Mouse (Mus musculus) gastrocnemius, postnatal 4 days (tissue): ENCODE results near the gene Rnf144a. TPM values are rescaled to one million over a fixed set of nuclear protein-coding genes. Genes with fewer than 3 reads are reported as not detected.
"Not testable (repeated sequence)": the region's sequence is repeated elsewhere in the genome, so short reads cannot be mapped to it uniquely, and the experiment has no call there.

Source experiments
- DNase-seq, 2 experiments: peaks; one replicate each; pipeline ENCODE4 v3.0.0; 2021 to 2022; ENCODE audit warnings: low spot score in 2 of 2, mixed read lengths in 2 of 2
- long read RNA-seq, 2 experiments: library from polyadenylated mRNA; stranded (forward); transcript quantifications; one replicate each; pipeline ENCODE4 v2.0.0; 2021
- total RNA-seq, 2 experiments: library from RNA; stranded (reverse); gene quantifications; 2 replicates each; pipeline ENCODE4 v1.2.3; 2021

Gene Rnf144a
- total RNA-seq: 10 to 100 TPM; 47.7 to 48.2 TPM
- long read RNA-seq, experiment 1, full-length matches to known transcripts: 12 of 31 reads
- long read RNA-seq, experiment 1, partial matches to known transcripts: 12 of 31 reads
- long read RNA-seq, experiment 1, other reads (novel, unspliced or antisense): 7 of 31 reads
- long read RNA-seq, experiment 2, full-length matches to known transcripts: 10 of 24 reads
- long read RNA-seq, experiment 2, partial matches to known transcripts: 12 of 24 reads
- long read RNA-seq, experiment 2, other reads (novel, unspliced or antisense): 2 of 24 reads

GRCm38 (mm10) chr12:26415104-26415771 is at the start of gene Rnf144a:
Rnf144a (minus strand) TSS chr12:26415254.
- peak; percentile 94 to 95 for DNase-seq

DNA sequence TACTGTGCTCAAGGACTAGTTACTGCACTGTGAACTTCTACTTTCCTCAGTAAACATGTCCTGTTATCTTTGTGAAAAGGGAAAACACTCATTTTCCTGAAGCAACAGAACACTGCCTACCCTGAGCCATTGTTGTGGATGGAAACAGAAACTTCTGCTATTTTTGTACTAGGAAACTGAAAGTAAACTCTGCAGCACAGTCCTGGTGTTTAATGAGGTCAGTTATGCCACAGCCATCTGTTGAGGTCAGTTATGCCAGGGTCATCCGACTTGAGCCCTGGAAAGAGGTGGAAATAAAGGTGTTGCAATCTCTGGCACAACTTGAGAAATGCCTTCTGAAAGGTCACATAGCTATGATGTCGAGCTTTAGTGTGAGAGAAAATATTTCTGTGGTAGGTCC is 45.0 kb upstream of the Rnf144a start:
- no peak for DNase-seq

DNA sequence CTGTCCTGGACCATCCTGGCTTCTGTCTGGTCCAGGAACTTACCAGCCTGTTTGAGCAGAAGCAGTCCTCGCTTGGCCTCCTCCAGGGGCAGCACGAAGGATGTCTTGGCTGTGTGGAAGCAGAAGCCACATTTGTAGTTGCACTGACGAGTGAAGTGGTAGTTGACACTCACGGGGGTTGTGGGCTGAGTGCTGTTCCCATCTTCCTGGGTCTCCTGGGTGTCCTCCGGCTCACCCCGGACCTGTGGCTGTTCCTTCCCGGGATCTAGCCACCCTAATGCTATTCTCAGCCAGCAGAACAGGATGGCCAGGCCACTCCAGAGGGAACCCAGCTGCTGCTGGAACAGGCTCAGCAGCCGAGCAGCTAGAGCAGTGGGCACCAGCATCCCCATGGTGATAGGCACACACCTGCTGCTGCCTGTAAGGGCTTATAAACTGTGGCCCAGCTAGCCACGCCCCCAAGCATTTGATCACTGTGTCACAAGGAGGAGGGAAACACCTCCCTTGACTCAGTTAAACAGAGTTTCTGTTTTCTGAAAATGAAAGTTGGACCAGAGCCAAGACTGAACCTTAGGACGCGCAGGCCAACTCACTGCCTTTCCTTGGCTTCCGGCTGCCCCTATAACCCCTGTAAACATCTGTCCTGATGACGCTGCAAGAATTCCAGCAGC is 41.1 kb upstream of the Rnf144a start, which contains the start of gene Rsad2:
Gene Rsad2 (minus strand): TSS at position 425 of the 671 bp plus-strand sequence.
- peak; percentile 35 to 51 for DNase-seq

GRCm38 (mm10) chr12:26454682-26455081 is 39.6 kb upstream of the Rnf144a start:
- no peak for DNase-seq

DNA sequence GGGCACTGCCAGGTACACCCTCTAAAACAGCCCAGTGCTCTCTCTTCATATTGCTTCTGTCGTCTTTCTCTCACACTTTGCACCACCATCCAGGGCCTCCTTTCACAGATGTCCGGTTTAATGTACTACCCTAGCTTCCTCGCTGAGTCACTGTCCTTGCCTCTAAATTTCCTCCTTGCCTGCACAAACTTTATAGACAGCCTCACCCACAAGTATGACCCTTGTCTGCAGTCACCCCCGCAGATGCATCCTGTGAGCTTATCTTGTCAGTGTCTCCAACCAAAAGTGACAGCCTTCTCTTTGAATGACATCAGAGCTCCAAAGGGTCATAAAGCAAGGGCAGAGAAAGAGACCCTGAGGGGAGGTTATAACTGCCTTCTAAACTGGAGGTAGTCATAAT is 37.9 kb upstream of the Rnf144a start:
- no peak for DNase-seq

- DNase-seq: no peak
Measured at GRCm38 (mm10) chr12:26451150-26451549, 36.1 kb upstream of the Rnf144a start.

- DNase-seq: no peak
Measured at GRCm38 (mm10) chr12:26449483-26449882, 34.4 kb upstream of the Rnf144a start.

GRCm38 (mm10) chr12:26446377-26447045 is 31.5 kb upstream of the Rnf144a start:
- DNase-seq: no peak

GRCm38 (mm10) chr12:26444511-26444910 is 29.5 kb upstream of the Rnf144a start:
- DNase-seq: no peak

DNA sequence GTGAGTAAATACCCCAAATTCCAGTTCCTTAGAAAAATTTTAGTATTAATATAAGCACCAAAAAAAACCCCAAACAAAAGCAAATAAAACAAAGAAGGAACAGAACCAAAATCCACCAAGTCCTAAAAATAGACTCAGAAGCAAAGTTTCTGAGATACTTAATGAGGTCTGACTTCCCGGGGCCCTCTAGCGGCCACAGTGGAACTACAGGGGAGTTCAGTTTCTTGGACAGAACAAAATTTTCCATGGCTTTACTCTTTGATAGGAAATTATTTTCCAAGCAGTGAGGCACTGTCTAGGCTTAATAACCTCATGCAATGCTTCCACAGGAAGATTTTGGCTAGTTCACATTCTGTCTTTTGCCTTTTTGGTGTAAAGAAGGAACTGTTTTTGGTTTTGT is 29.0 kb upstream of the Rnf144a start:
- peak; percentile 62 to 84 for DNase-seq

DNA sequence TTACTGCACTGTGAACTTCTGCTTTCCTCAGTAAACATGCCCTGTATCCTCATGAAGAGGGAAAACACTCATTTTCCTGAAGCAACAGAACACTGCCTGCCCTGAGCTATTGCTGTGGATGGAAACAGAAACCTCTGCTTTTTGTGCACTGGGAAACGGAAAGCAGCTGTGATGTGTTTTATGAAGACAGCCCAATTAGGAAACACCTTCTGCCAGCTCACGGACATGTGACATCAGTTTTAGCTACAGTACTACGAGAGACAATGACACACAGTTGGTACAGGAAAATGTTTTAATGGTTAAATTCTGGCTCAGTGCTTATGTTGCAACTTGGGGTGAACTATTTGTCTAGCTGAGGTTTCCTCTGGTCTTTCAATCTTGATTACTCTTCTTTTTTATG is 24.3 kb upstream of the Rnf144a start:
- no peak for DNase-seq

DNA sequence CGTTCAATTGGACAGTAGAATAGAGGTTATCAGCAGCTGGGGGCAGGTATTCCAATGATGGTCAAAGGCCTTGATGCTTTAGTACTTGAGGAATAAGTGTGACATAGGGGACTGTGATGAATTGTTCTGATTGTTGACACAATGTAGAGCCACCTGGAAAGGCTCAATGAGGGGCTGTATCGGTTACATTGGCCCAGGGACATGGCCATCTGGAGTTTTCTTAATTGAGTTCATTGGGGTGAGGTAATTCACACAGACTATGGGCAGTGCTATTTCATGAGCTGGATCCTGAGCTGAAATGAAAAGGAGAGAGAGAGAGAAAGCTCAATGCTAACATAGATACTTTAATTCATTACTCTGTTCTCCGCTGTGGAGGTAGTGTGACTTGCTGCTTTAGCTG is 22.9 kb upstream of the Rnf144a start:
- DNase-seq: no peak

- peak in 1 of 2 experiments; percentile 36 for DNase-seq
Measured at GRCm38 (mm10) chr12:26436334-26436733, 21.3 kb upstream of the Rnf144a start.

- DNase-seq: not testable (repeated sequence)
Measured at GRCm38 (mm10) chr12:26428771-26429170, 13.7 kb upstream of the Rnf144a start.

GRCm38 (mm10) chr12:26424841-26425240 is 9.8 kb upstream of the Rnf144a start:
- no peak for DNase-seq

- DNase-seq: no peak
Measured at GRCm38 (mm10) chr12:26418322-26418721, 3.3 kb upstream of the Rnf144a start.

DNA sequence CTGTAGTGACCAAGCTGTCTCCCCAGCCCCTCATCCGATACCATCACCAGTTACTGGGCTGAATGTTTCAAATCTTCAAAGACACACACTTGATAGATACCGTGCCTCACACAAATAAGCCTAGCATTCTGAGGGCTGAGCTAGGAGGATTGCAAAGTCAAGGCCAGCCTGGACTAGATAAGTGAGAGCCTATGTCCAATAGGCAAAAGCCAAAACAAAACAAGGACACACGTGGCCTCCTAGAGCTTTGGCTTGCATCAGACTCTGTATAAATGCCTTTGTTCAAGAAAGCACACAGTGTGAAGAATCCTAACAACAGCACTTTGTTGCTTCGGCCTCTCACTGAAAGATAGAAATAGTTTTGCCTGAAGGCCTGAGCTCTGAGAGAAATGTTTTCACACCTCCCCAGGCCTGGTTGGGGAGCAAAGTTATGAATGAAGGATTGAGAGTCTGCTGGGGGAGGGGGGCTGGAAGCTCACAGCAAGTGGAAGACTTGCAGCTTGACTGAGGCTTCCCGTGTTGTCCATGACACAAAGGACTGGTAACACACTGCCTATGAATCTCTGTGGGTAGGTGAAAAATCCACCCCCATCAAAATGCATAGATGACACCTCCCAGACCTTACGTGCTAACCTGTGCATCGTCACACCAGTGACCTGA is 1.7 kb upstream of the Rnf144a start:
- DNase-seq: no peak

GRCm38 (mm10) chr12:26414451-26415103 is 477 bp downstream of the Rnf144a start:
- DNase-seq: peak in 1 of 2 experiments; percentile 61

DNA sequence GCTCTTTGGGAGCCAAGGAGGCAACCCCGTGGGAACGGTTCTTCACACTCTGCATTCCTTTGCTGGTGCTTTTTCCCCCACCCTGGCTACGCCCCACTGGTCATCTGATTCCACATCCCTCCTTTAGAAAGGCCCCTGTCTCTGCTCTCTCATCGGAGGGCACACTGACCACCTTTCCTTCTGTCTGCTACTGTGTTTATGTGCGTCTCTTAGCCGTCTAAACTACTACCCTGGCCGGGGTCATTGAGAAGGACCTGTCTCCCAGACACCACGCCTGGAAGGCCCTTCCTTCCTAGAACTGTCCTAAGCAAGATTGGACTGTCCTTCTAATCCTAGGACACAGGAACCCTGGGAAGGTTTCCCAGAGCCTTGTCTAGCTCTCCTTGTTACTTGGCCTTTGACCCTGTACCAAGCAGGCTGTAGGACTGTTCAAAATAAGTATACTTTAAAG is 1.1 kb downstream of the Rnf144a start:
- DNase-seq: peak in 1 of 2 experiments; percentile 41

DNA sequence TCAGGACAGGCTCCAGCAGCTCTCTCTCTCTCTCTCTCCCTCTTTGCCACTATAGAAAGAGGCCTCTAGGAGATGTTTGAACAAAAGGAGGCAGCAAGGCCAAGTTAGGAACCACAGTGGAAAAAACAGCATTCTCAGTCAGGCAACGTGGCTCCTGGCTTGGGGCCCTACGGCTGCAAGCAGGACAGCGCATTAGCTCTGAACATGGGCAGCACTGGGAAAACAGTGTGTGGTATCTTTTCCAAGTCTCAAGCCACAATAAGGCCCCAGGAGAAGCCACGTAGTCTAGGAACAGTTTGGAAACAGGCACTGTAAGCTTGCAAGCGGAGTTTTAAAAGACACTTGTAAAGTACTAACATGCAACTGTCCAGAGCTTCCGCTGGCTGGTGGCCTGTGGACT is 2.3 kb downstream of the Rnf144a start:
- peak in 1 of 2 experiments; percentile 64 for DNase-seq
